Mouse (Mus musculus) ES-Bruce4 (cell line): Measurements from ENCODE around the gene Acd. TPM values are rescaled to one million over a fixed set of nuclear protein-coding genes. Genes with fewer than 3 reads are reported as not detected.

Experiments used
- H3K27ac ChIP-seq: 2 replicates; pipeline ENCODE4 v1.5.1; 2012; ENCODE audit warnings: low read length, inconsistent platforms; ENCODE audit not compliant: insufficient read depth
- H3K27me3 ChIP-seq: 2 replicates; pipeline ENCODE4 v1.6.1; 2012; ENCODE audit warnings: mild to moderate bottlenecking, low read length, inconsistent platforms; ENCODE audit not compliant: control insufficient read depth, poor library complexity, insufficient read depth, severe bottlenecking
- H3K36me3 ChIP-seq: 2 replicates; pipeline ENCODE4 v1.6.1; 2012; ENCODE audit warnings: inconsistent platforms, mild to moderate bottlenecking, low read length, moderate library complexity; ENCODE audit not compliant: control insufficient read depth, poor library complexity, insufficient read depth, severe bottlenecking
- H3K4me1 ChIP-seq: one replicate; pipeline ENCODE4 v1.8.1; 2011; ENCODE audit warnings: low read length; ENCODE audit not compliant: control insufficient read depth, insufficient read depth
- H3K4me3 ChIP-seq: 2 replicates; pipeline ENCODE4 v1.5.1; 2011; ENCODE audit warnings: low read depth, mild to moderate bottlenecking, low read length
- H3K9ac ChIP-seq: 2 replicates; pipeline ENCODE4 v1.6.1; 2012; ENCODE audit warnings: low read depth, mild to moderate bottlenecking, inconsistent platforms; ENCODE audit not compliant: poor library complexity, severe bottlenecking
- H3K9me3 ChIP-seq: replicated peaks from 2 replicates; pipeline ENCODE4 v1.6.1; 2012; ENCODE audit warnings: mild to moderate bottlenecking, low read length, inconsistent platforms; ENCODE audit not compliant: control insufficient read depth, poor library complexity, insufficient read depth, severe bottlenecking
- CTCF ChIP-seq: IDR thresholded peaks from one replicate; pipeline ENCODE4 v1.8.1; 2011; ENCODE audit warnings: low read depth, low read length
- EP300 ChIP-seq: IDR thresholded peaks from 2 replicates; pipeline ENCODE4 v1.6.1; 2011; ENCODE audit warnings: low read depth, low read length; ENCODE audit not compliant: insufficient read depth
- POLR2A ChIP-seq: IDR thresholded peaks from one replicate; pipeline ENCODE4 v1.8.1; 2011; ENCODE audit warnings: low read length; ENCODE audit not compliant: insufficient read depth
- polyA plus RNA-seq: library from polyadenylated mRNA; stranded (reverse); fragments of >200 nt; gene quantifications from 2 replicates; pipeline ENCODE4 v1.2.4, GENCODE M21; 2011; ENCODE audit warnings: low read depth; ENCODE audit not compliant: missing spikeins, insufficient read depth, insufficient read length

Gene Acd
- polyA plus RNA-seq, 1 experiment = 30.1 TPM

DNA sequence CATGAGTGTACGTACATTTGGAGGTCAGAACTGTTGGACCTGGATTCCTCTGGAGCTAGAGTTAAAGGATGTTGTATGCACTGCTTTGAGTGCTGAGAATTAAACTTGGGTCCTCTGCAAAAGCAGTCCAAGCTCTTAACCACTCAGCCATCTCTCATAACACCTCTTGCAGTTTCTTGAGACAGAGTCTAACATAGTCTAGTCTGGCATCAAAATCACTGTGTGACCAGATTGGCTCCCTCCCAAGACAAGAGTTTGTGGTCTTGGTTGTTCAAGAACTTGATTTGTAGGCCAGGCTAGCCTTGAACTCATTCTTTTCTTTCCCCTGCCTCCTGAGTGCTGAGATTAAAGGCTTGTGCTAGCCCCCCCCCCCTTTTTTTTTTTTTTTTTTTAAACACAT, 52.0 kb downstream of the Acd start:
- no peak overlapping the region for H3K4me3 ChIP-seq
- peaks cover 36% of the 10 kb centered on the region for H3K36me3 ChIP-seq
- no peak overlapping the region for H3K9ac ChIP-seq
- TF ChIP-seq POLR2A (no peak), CTCF (no peak), EP300 (no peak)
- H3K27ac ChIP-seq = no peak overlapping the region
- H3K27me3 ChIP-seq = no peaks in the 10 kb centered on the region
- no peaks in the 10 kb centered on the region for H3K4me1 ChIP-seq
- H3K9me3 ChIP-seq = no peaks in the 10 kb centered on the region

Other genes with a start within 250 kb of the Acd start
- gene Tppp3, start 229.6 kb downstream of the Acd start, polyA plus RNA-seq = 14.4 and 19.0 TPM in 2 replicates
- 6.8 and 9.2 TPM in 2 replicates for gene Zdhhc1, start 204.2 kb downstream of the Acd start, polyA plus RNA-seq
- gene Hsd11b2, start 182.3 kb downstream of the Acd start, polyA plus RNA-seq = 0.54 and 0.61 TPM in 2 replicates
- 78.4 and 86.5 TPM in 2 replicates for gene Atp6v0d1, start 135.1 kb downstream of the Acd start, polyA plus RNA-seq
- gene Ripor1, start 95.8 kb downstream of the Acd start, polyA plus RNA-seq = 26.5 and 27.5 TPM in 2 replicates
- gene Ctcf, start 64.5 kb downstream of the Acd start, polyA plus RNA-seq = 105 and 123 TPM in 2 replicates
- gene Agrp, start 63.7 kb downstream of the Acd start, polyA plus RNA-seq = not detected in 2 replicates
- gene Carmil2, start 14.8 kb downstream of the Acd start, polyA plus RNA-seq = 4.7 and 5.6 TPM in 2 replicates
- 10.4 and 10.9 TPM in 2 replicates for gene Pard6a, start within 50 bp of the Acd start, polyA plus RNA-seq
- not detected in 2 replicates for gene 4933405L10Rik, start 6.6 kb upstream of the Acd start, polyA plus RNA-seq
- gene Enkd1, start 7.1 kb upstream of the Acd start, polyA plus RNA-seq = 18.6 and 20.1 TPM in 2 replicates
- 6.4 and 7.2 TPM in 2 replicates for gene Gfod2, start 57.6 kb upstream of the Acd start, polyA plus RNA-seq
- gene Ranbp10, start 126.2 kb upstream of the Acd start, polyA plus RNA-seq = 17.1 and 18.5 TPM in 2 replicates
- 0.33 TPM in 1 of 2 replicates, not detected in the other for gene Tsnaxip1, start 126.6 kb upstream of the Acd start, polyA plus RNA-seq
- gene Cenpt, start 152.2 kb upstream of the Acd start, polyA plus RNA-seq = 86.3 and 97.6 TPM in 2 replicates
- gene Thap11, start 154.0 kb upstream of the Acd start, polyA plus RNA-seq = 29.6 and 31.0 TPM in 2 replicates
- gene Nutf2, start 159.5 kb upstream of the Acd start, polyA plus RNA-seq = 29.9 and 30.2 TPM in 2 replicates
- 45.2 and 51.6 TPM in 2 replicates for gene Edc4, start 179.8 kb upstream of the Acd start, polyA plus RNA-seq
- 1.1 and 2.7 TPM in 2 replicates for gene Nrn1l, start 192.5 kb upstream of the Acd start, polyA plus RNA-seq
- 27.4 and 31.3 TPM in 2 replicates for gene Pskh1, start 199.3 kb upstream of the Acd start, polyA plus RNA-seq
- gene Ctrl, start 232.8 kb upstream of the Acd start, polyA plus RNA-seq = 0.78 and 1.7 TPM in 2 replicates
- 46.1 and 53.1 TPM in 2 replicates for gene Psmb10, start 237.3 kb upstream of the Acd start, polyA plus RNA-seq
- gene Lcat, start 242.3 kb upstream of the Acd start, polyA plus RNA-seq = 2.8 and 3.2 TPM in 2 replicates